Mouse (Mus musculus) intestine, embryonic 15.5 days (tissue): Measurements from ENCODE around the gene Gm853. TPM values are rescaled to one million over a fixed set of nuclear protein-coding genes. Genes with fewer than 3 reads are reported as not detected.
A peak's percentile ranks its signal among the peaks of the same experiment; 100 is the strongest.

ENCODE experiments used
- ATAC-seq: fragments of 200-750 bp; cut with Nextera tagmentation; 2 replicates; pipeline ENCODE4 v1.8.0; 2017; ENCODE audit warnings: moderate TSS enrichment, moderate library complexity
- H3K27ac ChIP-seq: fragments of 300-500 bp; sonication (generic); 2 replicates; pipeline ENCODE4 v1.5.1; 2015; ENCODE audit warnings: mild to moderate bottlenecking, inconsistent platforms
- H3K27me3 ChIP-seq: fragments of 300-500 bp; sonication (generic); replicated peaks from 2 replicates; pipeline ENCODE4 v1.6.1; 2015; ENCODE audit warnings: inconsistent platforms
- H3K36me3 ChIP-seq: fragments of 300-500 bp; sonication (generic); 2 replicates; pipeline ENCODE4 v1.6.1; 2015; ENCODE audit warnings: inconsistent platforms
- H3K4me1 ChIP-seq: fragments of 300-500 bp; sonication (generic); replicated peaks from 2 replicates; pipeline ENCODE4 v1.6.1; 2015; ENCODE audit warnings: inconsistent platforms
- H3K4me2 ChIP-seq: fragments of 300-500 bp; sonication (generic); replicated peaks from 2 replicates; pipeline ENCODE4 v1.6.1; 2015; ENCODE audit warnings: mild to moderate bottlenecking, inconsistent platforms
- H3K4me3 ChIP-seq: fragments of 300-500 bp; sonication (generic); replicated peaks from 2 replicates; pipeline ENCODE4 v1.5.1; 2015; ENCODE audit warnings: inconsistent platforms
- H3K9ac ChIP-seq: fragments of 300-500 bp; sonication (generic); 2 replicates; pipeline ENCODE4 v1.6.1; 2015; ENCODE audit warnings: inconsistent platforms
- H3K9me3 ChIP-seq: fragments of 300-500 bp; sonication (generic); 2 replicates; pipeline ENCODE4 v1.6.1; 2016; ENCODE audit warnings: inconsistent platforms
- WGBS: fragments of 180-500 bp; shearing (Covaris S2); methylation state at CpG from one replicate; pipeline ENCODE4 v1.1.7; 2015; 5-methylcytosine and 5-hydroxymethylcytosine counted together
- polyA plus RNA-seq: library from polyadenylated mRNA; unstranded; fragments of >200 nt; fragmentation: Nextera tagmentation; extraction: Ambion mirVana; gene quantifications from 2 replicates; pipeline ENCODE4 v1.2.1, GENCODE M21; 2015

The Gm853 gene
- not detected in 2 replicates for polyA plus RNA-seq

- H3K4me1 ChIP-seq, result no peaks in the 10 kb centered on the region
- H3K4me3 ChIP-seq, result no peak within 1 kb of the TSS
- no peaks in the 10 kb centered on the region for H3K27me3 ChIP-seq
- H3K27ac ChIP-seq, result no peak within 1 kb of the TSS
- H3K36me3 ChIP-seq, result no peaks in the 10 kb centered on the region
- no peaks in the 10 kb centered on the region for H3K9me3 ChIP-seq
- WGBS, result 59% methylated on average over 4 of the region's 4 CpGs
- no peak for ATAC-seq
- H3K4me2 ChIP-seq, result no peak within 1 kb of the TSS
- no peak within 1 kb of the TSS for H3K9ac ChIP-seq
Observed at GRCm38 (mm10) chr4:130222179-130222578, at the start of gene Gm853. Gene Gm853 (minus strand): TSS chr4:130222401.

DNA sequence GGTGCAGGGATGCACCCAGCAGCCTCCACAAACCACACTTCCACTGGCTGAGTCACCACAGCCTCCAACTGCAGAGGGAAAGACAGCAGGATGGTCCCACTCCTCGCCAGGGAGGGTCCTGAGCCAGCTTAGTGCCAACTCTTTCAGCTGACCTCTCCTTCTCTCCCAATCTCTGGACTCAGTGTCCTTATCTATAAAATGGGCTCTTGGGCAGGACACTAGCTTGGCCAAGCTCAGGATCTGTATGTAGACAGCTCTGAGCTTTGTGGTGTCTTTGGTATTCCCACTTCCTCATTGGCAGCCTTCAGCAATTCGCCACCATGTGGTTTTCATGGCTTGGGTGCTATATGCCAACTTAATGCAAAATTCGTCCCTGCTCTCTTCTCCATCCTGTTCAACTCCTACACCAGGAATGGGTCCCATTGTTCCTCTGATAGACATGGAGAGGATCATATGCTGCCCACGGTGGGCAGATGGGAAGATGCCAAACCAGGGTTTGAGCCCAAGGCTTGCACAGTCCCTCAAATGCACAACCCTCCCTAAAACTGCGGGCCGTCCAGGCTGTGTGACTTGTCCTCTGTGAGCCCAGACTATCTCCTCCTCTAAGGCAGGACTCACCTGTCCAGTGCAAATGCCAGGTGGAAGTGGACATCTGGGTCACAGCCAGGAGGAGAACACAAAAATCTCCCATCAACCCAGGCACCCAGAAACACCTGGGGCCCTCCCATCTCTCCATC is 48.6 kb upstream of the Gm853 start:
- H3K27ac ChIP-seq, result no peak overlapping the region
- H3K4me1 ChIP-seq, result peaks cover 31% of the 10 kb centered on the region
- no peak for ATAC-seq
- no peaks in the 10 kb centered on the region for H3K9me3 ChIP-seq
- H3K9ac ChIP-seq, result no peak overlapping the region
- no peak overlapping the region for H3K4me2 ChIP-seq
- H3K4me3 ChIP-seq, result no peak overlapping the region
- H3K36me3 ChIP-seq, result no peaks in the 10 kb centered on the region
- WGBS, result 89% methylated on average over 6 of the region's 6 CpGs
- peaks cover 18% of the 10 kb centered on the region for H3K27me3 ChIP-seq

DNA sequence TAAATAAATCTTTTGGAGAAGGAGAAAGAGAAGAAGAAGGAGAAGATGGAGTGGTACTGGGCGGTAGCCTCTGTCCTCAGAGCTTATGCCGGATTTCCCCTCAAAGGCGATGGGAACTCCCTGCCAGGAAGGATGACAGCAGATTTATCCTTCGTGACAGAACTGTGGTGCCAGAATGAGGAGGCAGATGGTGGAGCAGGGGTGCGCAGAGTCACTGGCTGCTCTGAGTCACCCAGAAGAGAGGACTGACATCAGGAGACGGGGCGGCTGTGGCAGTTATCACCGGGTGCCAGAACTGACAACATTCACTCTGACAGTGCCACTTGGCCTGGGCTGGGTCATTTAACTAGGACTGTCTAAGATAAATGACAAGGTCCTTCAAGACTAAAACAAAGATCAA is 47.9 kb upstream of the Gm853 start:
- H3K27ac ChIP-seq, result no peak overlapping the region
- no peak for ATAC-seq
- H3K4me1 ChIP-seq, result peaks cover 24% of the 10 kb centered on the region
- no peak overlapping the region for H3K4me2 ChIP-seq
- no peaks in the 10 kb centered on the region for H3K9me3 ChIP-seq
- peaks cover 11% of the 10 kb centered on the region for H3K27me3 ChIP-seq
- no peak overlapping the region for H3K4me3 ChIP-seq
- 82% methylated on average over 8 of the region's 8 CpGs for WGBS
- H3K9ac ChIP-seq, result no peak overlapping the region
- H3K36me3 ChIP-seq, result no peaks in the 10 kb centered on the region

GRCm38 (mm10) chr4:130268736-130269135 is 46.5 kb upstream of the Gm853 start:
- H3K36me3 ChIP-seq, result no peaks in the 10 kb centered on the region
- H3K27ac ChIP-seq, result no peak overlapping the region
- peaks cover 11% of the 10 kb centered on the region; the same call in 1 of the 2 replicates for H3K4me1 ChIP-seq
- no peak overlapping the region for H3K9ac ChIP-seq
- WGBS, result 81% methylated on average over 10 of the region's 10 CpGs
- ATAC-seq, result no peak
- H3K4me2 ChIP-seq, result no peak overlapping the region
- no peaks in the 10 kb centered on the region for H3K9me3 ChIP-seq
- H3K27me3 ChIP-seq, result peaks cover 6% of the 10 kb centered on the region; the same call in 1 of the 2 replicates
- H3K4me3 ChIP-seq, result no peak overlapping the region

- ATAC-seq, result peak; percentile 84
- 0 out of 2 replicates have a peak overlapping the region, but pooled peaks have one; percentile 22 for H3K4me3 ChIP-seq
- no peak overlapping the region for H3K27ac ChIP-seq
- H3K36me3 ChIP-seq, result no peaks in the 10 kb centered on the region
- H3K4me2 ChIP-seq, result peak overlapping the region; percentile 49
- 60% methylated on average over 7 of the region's 7 CpGs for WGBS
- H3K9me3 ChIP-seq, result no peaks in the 10 kb centered on the region
- H3K9ac ChIP-seq, result no peak overlapping the region
- peaks cover 10% of the 10 kb centered on the region; the same call in 1 of the 2 replicates for H3K4me1 ChIP-seq
- H3K27me3 ChIP-seq, result peaks cover 6% of the 10 kb centered on the region; the same call in 1 of the 2 replicates
Observed at GRCm38 (mm10) chr4:130267069-130267468, 44.9 kb upstream of the Gm853 start.

DNA sequence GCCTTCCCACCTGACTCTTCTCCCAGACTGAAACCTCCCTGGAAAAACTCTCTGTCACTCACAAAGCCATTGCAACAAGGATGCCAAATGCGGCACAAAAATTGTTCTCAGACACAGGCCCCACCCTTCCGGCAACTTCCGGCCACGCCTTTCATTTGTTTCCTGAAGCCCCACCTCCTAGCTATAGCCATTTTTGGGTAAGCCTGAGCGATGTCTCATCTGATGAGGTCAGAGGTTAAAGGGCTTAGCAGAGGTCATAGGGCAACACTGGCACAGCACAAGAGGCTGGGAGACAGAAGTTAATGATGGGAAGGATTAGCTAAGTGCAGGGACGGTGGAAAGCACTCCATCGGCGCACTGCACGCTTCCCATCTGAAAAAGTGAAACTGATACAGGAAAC is 44.4 kb upstream of the Gm853 start:
- Histone ChIP-seq H3K9ac (no peak overlapping the region), H3K4me1 (peaks cover 10% of the 10 kb centered on the region; the same call in 1 of the 2 replicates), H3K27ac (no peak overlapping the region), H3K4me2 (peak overlapping the region; percentile 49), H3K36me3 (no peaks in the 10 kb centered on the region), H3K27me3 (peaks cover 6% of the 10 kb centered on the region; the same call in 1 of the 2 replicates), H3K9me3 (no peaks in the 10 kb centered on the region), H3K4me3 (0 out of 2 replicates have a peak overlapping the region, but pooled peaks have one; percentile 22)
- WGBS, result 44% methylated on average over 9 of the region's 9 CpGs
- ATAC-seq, result no peak; the same call in 1 of the 2 replicates

DNA sequence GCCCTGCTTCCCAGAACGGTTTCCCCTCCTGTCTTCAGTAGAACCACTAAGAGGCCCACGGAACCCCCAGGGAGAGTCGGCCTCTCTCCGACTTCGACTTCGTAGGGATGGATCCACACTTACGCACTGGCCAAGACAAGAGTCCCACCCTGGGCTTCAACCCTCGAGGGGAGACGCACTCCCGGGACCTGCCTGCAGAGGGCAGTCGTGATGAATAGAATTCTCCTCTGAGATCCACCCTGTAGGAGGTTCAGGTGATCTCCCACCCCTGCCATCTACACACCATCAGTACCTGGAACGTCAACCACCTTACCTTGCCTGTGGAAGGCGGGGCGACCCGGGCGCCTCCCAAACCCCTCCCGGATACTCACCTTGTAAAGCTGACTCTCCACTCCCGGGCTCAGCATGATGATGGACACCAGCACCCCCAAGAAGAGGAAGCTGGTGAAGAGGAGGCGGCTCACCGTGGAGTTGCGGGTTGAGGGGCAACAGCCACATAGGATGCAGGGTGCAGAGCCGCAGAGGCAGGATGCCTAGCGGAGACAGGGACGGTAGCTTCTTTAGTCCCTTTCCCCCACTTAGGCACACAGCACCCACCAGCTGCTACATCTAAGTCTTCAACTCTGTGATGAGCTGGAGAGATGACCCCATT is 42.6 kb upstream of the Gm853 start:
- no peak overlapping the region for H3K4me3 ChIP-seq

GRCm38 (mm10) chr4:130264131-130264530 is 41.9 kb upstream of the Gm853 start:
- Histone ChIP-seq H3K27ac (no peak overlapping the region), H3K36me3 (no peaks in the 10 kb centered on the region), H3K4me2 (no peak overlapping the region), H3K4me3 (no peak overlapping the region), H3K27me3 (peaks cover 6% of the 10 kb centered on the region; the same call in 1 of the 2 replicates), H3K9me3 (no peaks in the 10 kb centered on the region), H3K9ac (no peak overlapping the region), H3K4me1 (peaks cover 10% of the 10 kb centered on the region; the same call in 1 of the 2 replicates)
- WGBS, result 43% methylated on average over 11 of the region's 11 CpGs
- no peak for ATAC-seq

More for the DNA sequence above, 42.6 kb upstream of the Gm853 start:
- peak; percentile 20; the same call in 1 of the 2 replicates for ATAC-seq
- Histone ChIP-seq H3K36me3 (no peaks in the 10 kb centered on the region), H3K4me2 (no peak overlapping the region), H3K9me3 (no peaks in the 10 kb centered on the region), H3K27me3 (peaks cover 6% of the 10 kb centered on the region; the same call in 1 of the 2 replicates), H3K27ac (no peak overlapping the region), H3K4me1 (peaks cover 10% of the 10 kb centered on the region; the same call in 1 of the 2 replicates), H3K9ac (no peak overlapping the region)
- 22% methylated on average over 24 of the region's 24 CpGs for WGBS

GRCm38 (mm10) chr4:130260406-130260805 is 38.2 kb upstream of the Gm853 start:
- H3K9ac ChIP-seq, result no peak overlapping the region
- no peaks in the 10 kb centered on the region; the same call in 1 of the 2 replicates for H3K4me1 ChIP-seq
- WGBS, result 31% methylated on average over 5 of the region's 5 CpGs
- H3K27me3 ChIP-seq, result peaks cover 6% of the 10 kb centered on the region; the same call in 1 of the 2 replicates
- no peak for ATAC-seq
- no peak overlapping the region for H3K4me2 ChIP-seq
- H3K27ac ChIP-seq, result no peak overlapping the region
- H3K4me3 ChIP-seq, result no peak overlapping the region
- H3K36me3 ChIP-seq, result no peaks in the 10 kb centered on the region
- no peaks in the 10 kb centered on the region for H3K9me3 ChIP-seq

GRCm38 (mm10) chr4:130252441-130253157 is 30.4 kb upstream of the Gm853 start:
- no peak overlapping the region for H3K4me3 ChIP-seq
- no peaks in the 10 kb centered on the region for H3K4me1 ChIP-seq
- no peak overlapping the region for H3K27ac ChIP-seq
- no peaks in the 10 kb centered on the region for H3K9me3 ChIP-seq
- H3K4me2 ChIP-seq, result no peak overlapping the region
- 56% methylated on average over 8 of the region's 8 CpGs for WGBS
- H3K36me3 ChIP-seq, result no peaks in the 10 kb centered on the region
- no peaks in the 10 kb centered on the region for H3K27me3 ChIP-seq
- peak; percentile 84 for ATAC-seq
- H3K9ac ChIP-seq, result no peak overlapping the region

GRCm38 (mm10) chr4:130251763-130252162 is 29.6 kb upstream of the Gm853 start:
- H3K9me3 ChIP-seq, result no peaks in the 10 kb centered on the region
- H3K27ac ChIP-seq, result 0 out of 2 replicates have a peak overlapping the region, but pooled peaks have one; percentile 14
- H3K36me3 ChIP-seq, result no peaks in the 10 kb centered on the region
- H3K27me3 ChIP-seq, result no peaks in the 10 kb centered on the region
- H3K4me1 ChIP-seq, result no peaks in the 10 kb centered on the region
- H3K4me2 ChIP-seq, result no peak overlapping the region
- WGBS, result 31% methylated on average over 3 of the region's 3 CpGs
- H3K9ac ChIP-seq, result no peak overlapping the region
- ATAC-seq, result peak; percentile 74
- H3K4me3 ChIP-seq, result no peak overlapping the region
